Mouse (Mus musculus) ES-CJ7 (cell line): ENCODE results near the gene 1700040F15Rik.
"Not testable (repeated sequence)": the region's sequence is repeated elsewhere in the genome, so short reads cannot be mapped to it uniquely, and the experiment has no call there.

ENCODE experiments used
- DNase-seq: peaks from one replicate; pipeline ENCODE4 v3.0.0; 2011; ENCODE audit warnings: low read depth, low spot score

Gene 1700040F15Rik

DNA sequence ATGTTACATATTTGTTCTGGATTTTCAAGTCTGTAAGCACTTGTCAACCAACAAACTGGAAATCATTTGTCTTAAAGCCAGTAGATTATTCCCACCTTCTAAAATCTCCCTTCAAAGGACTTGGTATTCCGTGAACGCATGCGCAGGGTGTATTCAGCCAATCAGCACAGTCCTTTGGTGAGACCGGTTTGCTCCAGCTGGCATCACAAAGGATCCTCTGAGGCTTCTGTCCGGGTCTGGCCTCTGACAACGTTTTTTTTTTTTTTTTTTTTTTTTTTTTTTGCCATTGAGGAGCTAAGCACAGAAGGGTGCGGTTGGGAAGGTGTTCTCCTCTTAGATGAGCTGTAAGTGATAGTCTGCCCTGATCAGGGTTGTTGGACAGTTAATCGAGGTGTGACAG, at the start of gene 1700040F15Rik:
1700040F15Rik (plus strand) TSS at position 301 of the 400 bp plus-strand sequence.
- not testable (repeated sequence) for DNase-seq
